In genomic region chr5:89221658-89222057, GRCm38 (mm10) we compare ENCODE assay signal across 8 mouse cellular contexts.
DNase-seq lines count a peak whose midpoint lies in the region; ATAC-seq and TF ChIP-seq lines count a peak whose summit lies in the region.

No protein-coding gene starts in this region.

- no peaks in the 10 kb centered on the region for H3K9me3 ChIP-seq in kidney, embryonic 16.5 days (ENCODE audit: low read length)
- no peaks in the 10 kb centered on the region for H3K9me3 ChIP-seq in MEL (replicated peaks; ENCODE audit: insufficient read depth, low read length)

- no peaks in the 10 kb centered on the region for H3K79me3 ChIP-seq in C2C12 (ENCODE audit: low read depth)

- no peak overlapping the region for H3ac ChIP-seq in C2C12 (ENCODE audit: control insufficient read depth, insufficient read length, low read depth)

- peak; percentile 53; the same call in 1 of the 2 replicates for TF ChIP-seq CTCF in kidney, adult 2 months (conservative IDR thresholded peaks at IDR 0.05; ENCODE audit: insufficient read depth, insufficient read length, low read depth, low read length)
- TF ChIP-seq CTCF in C2C12 (IDR thresholded peaks at IDR 0.05; ENCODE audit: control insufficient read depth, insufficient read depth, insufficient read length), result peak; percentile 35
- TF ChIP-seq CTCF in MEL (IDR thresholded peaks at IDR 0.05 in 2 of 3, conservative IDR thresholded peaks at IDR 0.05 in 1 of 3; ENCODE audit: control insufficient read depth in 1 of 3, insufficient read depth in 1 of 3, low read depth in 2 of 3, low read length in 3 of 3, poor library complexity in 1 of 3, severe bottlenecking in 1 of 3), result no peak

- peaks cover 6% of the 10 kb centered on the region for H3K36me3 ChIP-seq in kidney, adult 2 months (ENCODE audit: control insufficient read depth, insufficient read depth, low read length)
- no peaks in the 10 kb centered on the region for H3K36me3 ChIP-seq in kidney, embryonic 16.5 days (ENCODE audit: insufficient read depth, low read length)
- H3K36me3 ChIP-seq in C2C12 (ENCODE audit: control insufficient read depth, insufficient read depth) (no peaks in the 10 kb centered on the region), MEL (ENCODE audit: control insufficient read depth in 1 of 2, insufficient read depth in 2 of 2, low read length in 2 of 2) (no peaks in the 10 kb centered on the region)

- H3K9ac ChIP-seq in kidney, embryonic 16.5 days (replicated peaks; ENCODE audit: low read length), result no peak overlapping the region
- H3K9ac ChIP-seq in MEL (ENCODE audit: control insufficient read depth, low read depth, low read length, poor library complexity, severe bottlenecking), result no peak overlapping the region

- 26% methylated on average over 1 of the region's 1 CpGs for WGBS in kidney, adult 2 months
- 46% methylated on average over 1 of the region's 1 CpGs for WGBS in kidney, embryonic 16.5 days

- no peak overlapping the region for H3K4me2 ChIP-seq in kidney, embryonic 16.5 days (replicated peaks; ENCODE audit: low read depth, low read length)

- no peak for TF ChIP-seq POLR2A in kidney, adult 2 months (IDR thresholded peaks at IDR 0.05; ENCODE audit: low read depth, low read length)
- TF ChIP-seq POLR2A in MEL (IDR thresholded peaks at IDR 0.05; ENCODE audit: control insufficient read depth in 1 of 2, insufficient read depth in 1 of 2, low read depth in 1 of 2, low read length in 2 of 2, poor library complexity in 1 of 2), result no peak

- ATAC-seq in kidney, embryonic 16.5 days (ENCODE audit: low FRiP score, low TSS enrichment), result no peak; the same call in 1 of the 2 replicates
- peak; percentile 66; the same call in 1 of the 2 replicates for ATAC-seq in granulocyte monocyte progenitor cell, adult 5-6 weeks (replicated peaks; ENCODE audit: poor library complexity, severe bottlenecking)

- H3K4me1 ChIP-seq in kidney, adult 2 months (ENCODE audit: control insufficient read depth, insufficient read depth, low read length), result peaks cover 25% of the 10 kb centered on the region
- H3K4me1 ChIP-seq in kidney, embryonic 16.5 days (ENCODE audit: insufficient read depth, low read length), result peaks cover 15% of the 10 kb centered on the region
- no peaks in the 10 kb centered on the region for H3K4me1 ChIP-seq in MEL (ENCODE audit: control insufficient read depth in 1 of 2, insufficient read depth in 2 of 2, low read length in 2 of 2)

- no peak overlapping the region for H3K4me3 ChIP-seq in kidney, adult 2 months (ENCODE audit: insufficient read depth, low read depth, low read length)
- H3K4me3 ChIP-seq in kidney, embryonic 16.5 days (ENCODE audit: low read length), result no peak overlapping the region
- no peak overlapping the region for H3K4me3 ChIP-seq in C2C12 (ENCODE audit: insufficient read depth, poor library complexity, severe bottlenecking)
- H3K4me3 ChIP-seq in MEL (ENCODE audit: control insufficient read depth in 1 of 2, insufficient read depth in 1 of 2, low read depth in 2 of 2, low read length in 2 of 2), result no peak overlapping the region

- no peak for TF ChIP-seq EP300 in MEL (IDR thresholded peaks at IDR 0.05; ENCODE audit: low read depth in 1 of 2, low read length in 2 of 2)

- H3K27me3 ChIP-seq in kidney, adult 2 months (replicated peaks; ENCODE audit: control insufficient read depth, insufficient read depth, low read length), result no peaks in the 10 kb centered on the region
- H3K27me3 ChIP-seq in kidney, embryonic 16.5 days (ENCODE audit: insufficient read depth, low read length), result no peaks in the 10 kb centered on the region
- no peaks in the 10 kb centered on the region for H3K27me3 ChIP-seq in C2C12 (ENCODE audit: control insufficient read depth, insufficient read depth, insufficient read length)
- H3K27me3 ChIP-seq in MEL (ENCODE audit: control insufficient read depth in 1 of 2, insufficient read depth in 2 of 2, low read length in 2 of 2), result no peaks in the 10 kb centered on the region

- H3K79me2 ChIP-seq in C2C12 (ENCODE audit: control insufficient read depth, insufficient read depth), result no peaks in the 10 kb centered on the region
- H3K79me2 ChIP-seq in MEL (ENCODE audit: control insufficient read depth, insufficient read depth, low read length, poor library complexity), result no peaks in the 10 kb centered on the region

- peak; percentile 6 for TF ChIP-seq RAD21 in MEL (IDR thresholded peaks at IDR 0.05; ENCODE audit: low read depth, low read length)

- no peak for DNase-seq in kidney, adult 2 months
- DNase-seq in MEL (ENCODE audit: low read depth, low spot score), result peak; percentile 2
- DNase-seq in lung, postnatal 4 days, result peak; percentile 32 to 39
- no peak for DNase-seq in thymus, postnatal 14 days
- DNase-seq in adrenal gland, adult 8-10 months, result no peak

- H3K27ac ChIP-seq in kidney, adult 2 months (ENCODE audit: insufficient read depth, low read depth, low read length), result no peak overlapping the region
- H3K27ac ChIP-seq in kidney, embryonic 16.5 days (ENCODE audit: low read length), result no peak overlapping the region
- H3K27ac ChIP-seq in MEL (ENCODE audit: control insufficient read depth, low read depth, low read length), result no peak overlapping the region

TF ChIP-seq in C2C12, 6 proteins besides CTCF, POLR2A, EP300 and RAD21:
- no peak for TF ChIP-seq CEBPB (IDR thresholded peaks at IDR 0.05; ENCODE audit: low read depth)
- TF ChIP-seq MAX (IDR thresholded peaks at IDR 0.05), result no peak
- no peak for TF ChIP-seq MYOD1 (IDR thresholded peaks at IDR 0.05; ENCODE audit: control insufficient read depth, insufficient read length, low read depth)
- no peak for TF ChIP-seq MYOG (IDR thresholded peaks at IDR 0.05; ENCODE audit: control insufficient read depth, extremely low read depth, insufficient read length)
- no peak for TF ChIP-seq FOSL1 (IDR thresholded peaks at IDR 0.05; ENCODE audit: insufficient read depth, low read length, poor library complexity, severe bottlenecking)
- no peak for TF ChIP-seq USF1 (IDR thresholded peaks at IDR 0.05; ENCODE audit: low read depth)

TF ChIP-seq in MEL, 35 proteins besides CTCF, POLR2A, EP300 and RAD21:
- TF ChIP-seq TCF12 (IDR thresholded peaks at IDR 0.05; ENCODE audit: low read depth, low read length), result no peak
- no peak for TF ChIP-seq BHLHE40 (IDR thresholded peaks at IDR 0.05; ENCODE audit: borderline replicate concordance, low read depth, low read length)
- TF ChIP-seq POLR2AphosphoS2 (IDR thresholded peaks at IDR 0.05; ENCODE audit: low read length), result no peak
- TF ChIP-seq NELFE (IDR thresholded peaks at IDR 0.05; ENCODE audit: low read depth, low read length), result no peak
- no peak for TF ChIP-seq ZMIZ1 (IDR thresholded peaks at IDR 0.05; ENCODE audit: low read depth, low read length)
- TF ChIP-seq CHD2 (IDR thresholded peaks at IDR 0.05; ENCODE audit: low read length), result no peak
- TF ChIP-seq ZC3H11A (IDR thresholded peaks at IDR 0.05; ENCODE audit: low read depth, low read length), result no peak
- no peak for TF ChIP-seq TBP (IDR thresholded peaks at IDR 0.05; ENCODE audit: low read depth, low read length)
- no peak for TF ChIP-seq USF1 (IDR thresholded peaks at IDR 0.05; ENCODE audit: low read depth, low read length)
- TF ChIP-seq SMC3 (IDR thresholded peaks at IDR 0.05; ENCODE audit: low read depth, low read length), result no peak
- no peak for TF ChIP-seq ELF1 (IDR thresholded peaks at IDR 0.05; ENCODE audit: low read depth, low read length)
- TF ChIP-seq MAX (IDR thresholded peaks at IDR 0.05; ENCODE audit: low read length), result no peak
- TF ChIP-seq MAFK (IDR thresholded peaks at IDR 0.05; ENCODE audit: borderline replicate concordance, low read depth, low read length), result no peak
- no peak for TF ChIP-seq CHD1 (IDR thresholded peaks at IDR 0.05; ENCODE audit: low read depth, low read length)
- no peak for TF ChIP-seq UBTF (IDR thresholded peaks at IDR 0.05; ENCODE audit: borderline replicate concordance, insufficient read depth, low read depth, low read length)
- no peak for TF ChIP-seq SIN3A (IDR thresholded peaks at IDR 0.05; ENCODE audit: low read length)

Comparison
In these comparisons a context has a peak if more than half of its experiments do, and no peak if none do; other contexts are left out.
1. DNase-seq: peak in MEL (single experiment) and lung, postnatal 4 days (2 of 2); none in kidney, adult 2 months (single experiment), thymus, postnatal 14 days (single experiment) and adrenal gland, adult 8-10 months (single experiment).
2. CTCF ChIP-seq: peak in kidney, adult 2 months (single experiment) and C2C12 (single experiment); none in MEL (0 of 3).